Mouse (Mus musculus) kidney, embryonic 16.5 days (tissue): ENCODE data around the gene Pik3c2g. TPM values are rescaled to one million over a fixed set of nuclear protein-coding genes. Genes with fewer than 3 reads are reported as not detected.

Source experiments
- ATAC-seq: fragments of 200-750 bp; cut with Nextera tagmentation; 2 replicates; pipeline ENCODE4 v1.8.0; 2017; ENCODE audit warnings: moderate TSS enrichment; ENCODE audit not compliant: low FRiP score, low TSS enrichment
- H3K27ac ChIP-seq: fragments of 300-500 bp; sonication (generic); 2 replicates; pipeline ENCODE4 v1.5.1; 2014; ENCODE audit warnings: low read length
- H3K27me3 ChIP-seq: fragments of 300-500 bp; sonication (generic); 2 replicates; pipeline ENCODE4 v1.6.1; 2014; ENCODE audit warnings: low read length, control low read depth, mixed read lengths; ENCODE audit not compliant: insufficient read depth
- H3K36me3 ChIP-seq: fragments of 300-500 bp; sonication (generic); 2 replicates; pipeline ENCODE4 v1.6.1; 2014; ENCODE audit warnings: low read length, control low read depth, mixed read lengths; ENCODE audit not compliant: insufficient read depth
- H3K4me1 ChIP-seq: fragments of 300-500 bp; sonication (generic); 2 replicates; pipeline ENCODE4 v1.6.1; 2014; ENCODE audit warnings: low read length, control low read depth, mixed read lengths; ENCODE audit not compliant: insufficient read depth
- H3K4me2 ChIP-seq: fragments of 300-500 bp; sonication (generic); replicated peaks from 2 replicates; pipeline ENCODE4 v1.6.1; 2014; ENCODE audit warnings: low read depth, low read length
- H3K4me3 ChIP-seq: fragments of 300-500 bp; sonication (generic); 2 replicates; pipeline ENCODE4 v1.5.1; 2014; ENCODE audit warnings: mild to moderate bottlenecking, low read length
- H3K9ac ChIP-seq: fragments of 300-500 bp; sonication (generic); replicated peaks from 2 replicates; pipeline ENCODE4 v1.6.1; 2014; ENCODE audit warnings: low read length
- H3K9me3 ChIP-seq: fragments of 300-500 bp; sonication (generic); 2 replicates; pipeline ENCODE4 v1.6.1; 2016; ENCODE audit warnings: low read length, control low read depth
- WGBS: fragments of 180-500 bp; shearing (Covaris S2); extraction: QIAGEN DNeasy Blood & Tissue Kit; methylation state at CpG from one replicate; pipeline ENCODE4 v1.1.7; 2014; 5-methylcytosine and 5-hydroxymethylcytosine counted together
- polyA plus RNA-seq: library from polyadenylated mRNA; unstranded; fragments of >200 nt; fragmentation: Nextera tagmentation; extraction: Ambion mirVana; gene quantifications from 2 replicates; pipeline ENCODE4 v1.2.1, GENCODE M21; 2015

Pik3c2g gene
- polyA plus RNA-seq, 1 experiment from 2014 or later: 0.29 TPM

- Histone ChIP-seq H3K9ac (no peak overlapping the region), H3K4me1 (no peaks in the 10 kb centered on the region), H3K9me3 (no peaks in the 10 kb centered on the region), H3K4me2 (no peak overlapping the region), H3K36me3 (no peaks in the 10 kb centered on the region), H3K27ac (no peak overlapping the region), H3K4me3 (no peak overlapping the region), H3K27me3 (no peaks in the 10 kb centered on the region)
- WGBS: 60% methylated on average over 7 of the region's 7 CpGs
- ATAC-seq: no peak
These were observed 370.7 kb downstream of the Pik3c2g start for GRCm38 (mm10) chr6:139957531-139958241.

GRCm38 (mm10) chr6:139963775-139964174 is 376.8 kb downstream of the Pik3c2g start:
- WGBS: 49% methylated on average over 3 of the region's 3 CpGs
- Histone ChIP-seq H3K4me3 (no peak overlapping the region), H3K27me3 (no peaks in the 10 kb centered on the region), H3K9ac (no peak overlapping the region), H3K9me3 (no peaks in the 10 kb centered on the region), H3K36me3 (no peaks in the 10 kb centered on the region), H3K27ac (no peak overlapping the region), H3K4me2 (no peak overlapping the region), H3K4me1 (no peaks in the 10 kb centered on the region)
- ATAC-seq: no peak

- Histone ChIP-seq H3K4me3 (no peak overlapping the region), H3K9me3 (no peaks in the 10 kb centered on the region), H3K27me3 (no peaks in the 10 kb centered on the region), H3K4me2 (no peak overlapping the region), H3K9ac (no peak overlapping the region), H3K36me3 (no peaks in the 10 kb centered on the region), H3K27ac (no peak overlapping the region), H3K4me1 (no peaks in the 10 kb centered on the region)
- no peak for ATAC-seq
- WGBS: 74% methylated on average over 3 of the region's 3 CpGs
These were observed 377.9 kb downstream of the Pik3c2g start for GRCm38 (mm10) chr6:139964895-139965294.

GRCm38 (mm10) chr6:139966684-139967083 is 379.7 kb downstream of the Pik3c2g start:
- H3K36me3 ChIP-seq: no peaks in the 10 kb centered on the region
- no peaks in the 10 kb centered on the region for H3K27me3 ChIP-seq
- WGBS: 75% methylated on average over 6 of the region's 6 CpGs
- ATAC-seq: no peak
- no peak overlapping the region for H3K9ac ChIP-seq
- H3K27ac ChIP-seq: no peak overlapping the region
- H3K9me3 ChIP-seq: no peaks in the 10 kb centered on the region
- H3K4me3 ChIP-seq: no peak overlapping the region
- H3K4me2 ChIP-seq: no peak overlapping the region
- no peaks in the 10 kb centered on the region for H3K4me1 ChIP-seq

- ATAC-seq: no peak
- H3K4me3 ChIP-seq: no peak overlapping the region
- no peak overlapping the region for H3K9ac ChIP-seq
- H3K9me3 ChIP-seq: no peaks in the 10 kb centered on the region
- no peak overlapping the region for H3K27ac ChIP-seq
- WGBS: 84% methylated on average over 4 of the region's 4 CpGs
- H3K4me1 ChIP-seq: no peaks in the 10 kb centered on the region
- H3K27me3 ChIP-seq: no peaks in the 10 kb centered on the region
- no peak overlapping the region for H3K4me2 ChIP-seq
- no peaks in the 10 kb centered on the region for H3K36me3 ChIP-seq
These were observed 384.7 kb downstream of the Pik3c2g start for GRCm38 (mm10) chr6:139971608-139972298.

GRCm38 (mm10) chr6:139974668-139975067 is 387.6 kb downstream of the Pik3c2g start:
- H3K9ac ChIP-seq: no peak overlapping the region

GRCm38 (mm10) chr6:139978114-139978513 is 391.1 kb downstream of the Pik3c2g start:
- Histone ChIP-seq H3K9ac (no peak overlapping the region), H3K27ac (no peak overlapping the region), H3K36me3 (no peaks in the 10 kb centered on the region), H3K27me3 (no peaks in the 10 kb centered on the region), H3K4me2 (no peak overlapping the region), H3K4me1 (no peaks in the 10 kb centered on the region), H3K9me3 (no peaks in the 10 kb centered on the region), H3K4me3 (no peak overlapping the region)
- ATAC-seq: peak; percentile 85
- 40% methylated on average over 3 of the region's 3 CpGs for WGBS

More at GRCm38 (mm10) chr6:139974668-139975067, 387.6 kb downstream of the Pik3c2g start:
- Histone ChIP-seq H3K27me3 (no peaks in the 10 kb centered on the region), H3K4me1 (no peaks in the 10 kb centered on the region), H3K36me3 (no peaks in the 10 kb centered on the region), H3K4me3 (no peak overlapping the region), H3K9me3 (no peaks in the 10 kb centered on the region), H3K27ac (no peak overlapping the region), H3K4me2 (no peak overlapping the region)
- 85% methylated on average over 5 of the region's 5 CpGs for WGBS
- no peak for ATAC-seq

GRCm38 (mm10) chr6:139981061-139981460 is 394.0 kb downstream of the Pik3c2g start:
- no peaks in the 10 kb centered on the region for H3K4me1 ChIP-seq
- no peak overlapping the region for H3K4me3 ChIP-seq
- H3K27me3 ChIP-seq: no peaks in the 10 kb centered on the region
- no peak overlapping the region for H3K27ac ChIP-seq
- no peak overlapping the region for H3K9ac ChIP-seq
- H3K36me3 ChIP-seq: no peaks in the 10 kb centered on the region
- ATAC-seq: no peak
- no peak overlapping the region for H3K4me2 ChIP-seq
- no peaks in the 10 kb centered on the region for H3K9me3 ChIP-seq

- no peak overlapping the region for H3K9ac ChIP-seq
- H3K36me3 ChIP-seq: no peaks in the 10 kb centered on the region
- H3K4me3 ChIP-seq: no peak overlapping the region
- no peak overlapping the region for H3K4me2 ChIP-seq
- H3K27ac ChIP-seq: no peak overlapping the region
- 91% methylated on average over 3 of the region's 3 CpGs for WGBS
- H3K9me3 ChIP-seq: no peaks in the 10 kb centered on the region
- no peaks in the 10 kb centered on the region for H3K4me1 ChIP-seq
- no peak for ATAC-seq
- H3K27me3 ChIP-seq: no peaks in the 10 kb centered on the region
These were observed 397.0 kb downstream of the Pik3c2g start for GRCm38 (mm10) chr6:139984069-139984468.

- H3K9me3 ChIP-seq: no peaks in the 10 kb centered on the region
- no peak overlapping the region for H3K4me2 ChIP-seq
- H3K4me1 ChIP-seq: no peaks in the 10 kb centered on the region
- no peak for ATAC-seq
- no peak overlapping the region for H3K4me3 ChIP-seq
- 50% methylated on average over 2 of the region's 2 CpGs for WGBS
- no peaks in the 10 kb centered on the region for H3K27me3 ChIP-seq
- no peaks in the 10 kb centered on the region for H3K36me3 ChIP-seq
- no peak overlapping the region for H3K9ac ChIP-seq
- no peak overlapping the region for H3K27ac ChIP-seq
These were observed 399.5 kb downstream of the Pik3c2g start for GRCm38 (mm10) chr6:139986564-139986963.
